Mouse (Mus musculus): ENCODE measurements at regions not wholly inside any gene's neighbourhood (a gene's known extent, or its start where the extent isn't known, plus 50 kb on each side); places are given as distances from the start of the nearest gene placed in this dataset.

DNA sequence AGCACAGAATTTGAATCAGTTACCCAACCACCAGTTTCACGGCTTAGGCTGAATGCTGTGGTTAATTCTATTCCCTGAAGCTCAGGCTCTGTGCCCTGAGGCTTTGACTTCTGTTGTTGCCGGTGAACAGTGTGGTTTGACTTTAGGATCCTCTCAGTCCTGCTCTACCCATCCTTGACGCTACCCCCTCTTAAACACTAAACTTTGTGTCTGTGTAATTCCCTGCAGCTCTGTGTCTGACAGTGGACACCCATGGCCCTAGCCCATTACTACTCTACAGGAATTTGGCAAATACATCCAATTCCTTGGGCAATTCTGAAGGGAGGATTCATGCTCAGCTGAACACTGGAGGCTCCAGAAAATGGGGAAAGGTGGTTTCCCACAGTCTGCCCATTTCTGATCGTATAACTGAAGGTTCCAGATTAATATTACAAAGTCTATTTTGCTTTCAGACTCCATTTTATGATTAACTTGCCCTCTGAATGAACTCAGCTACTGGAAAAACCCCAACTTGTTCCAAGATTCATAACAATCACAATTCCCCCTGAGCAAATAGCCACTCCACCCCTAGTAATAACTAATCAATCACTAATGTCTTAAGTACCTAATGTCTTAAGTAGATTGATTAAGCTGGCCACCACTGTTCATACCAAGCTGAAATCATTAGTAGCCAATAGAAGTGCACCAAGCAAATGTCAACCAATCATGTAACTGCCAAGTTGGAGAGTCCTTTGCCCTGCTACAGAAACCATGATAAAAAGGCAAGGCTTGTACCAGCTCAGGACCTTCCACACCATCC lies 182.6 kb downstream of the Ice1 start:
- no peak for ATAC-seq (ENCODE audit: insufficient read depth)
- Histone ChIP-seq H3K9me3 (ENCODE audit: low read depth, low read length) (no peaks in the 10 kb centered on the region), H3K36me3 (ENCODE audit: insufficient read depth) (no peaks in the 10 kb centered on the region), H3K27ac (ENCODE audit: low read depth) (no peak overlapping the region), H3K4me3 (ENCODE audit: low read depth, low read length) (no peak overlapping the region), H3K27me3 (ENCODE audit: insufficient read depth, low read length) (no peaks in the 10 kb centered on the region), H3K4me2 (no peak overlapping the region), H3K4me1 (ENCODE audit: insufficient read depth) (no peaks in the 10 kb centered on the region), H3K9ac (no peak overlapping the region)
- no peak for TF ChIP-seq CTCF (IDR thresholded peaks at IDR 0.05; ENCODE audit: low read depth)
- WGBS = 68% methylated on average over 4 of the region's 4 CpGs
- DNase-seq = no peak

- Histone ChIP-seq H3K9me3 (ENCODE audit: low read depth, low read length) (no peaks in the 10 kb centered on the region), H3K4me3 (ENCODE audit: low read depth, low read length) (no peak overlapping the region), H3K27ac (ENCODE audit: low read depth) (no peak overlapping the region), H3K4me2 (no peak overlapping the region), H3K4me1 (ENCODE audit: insufficient read depth) (no peaks in the 10 kb centered on the region), H3K36me3 (ENCODE audit: insufficient read depth) (no peaks in the 10 kb centered on the region), H3K27me3 (ENCODE audit: insufficient read depth, low read length) (no peaks in the 10 kb centered on the region), H3K9ac (no peak overlapping the region)
- TF ChIP-seq CTCF (IDR thresholded peaks at IDR 0.05; ENCODE audit: low read depth) = no peak
- WGBS = 56% methylated on average over 3 of the region's 3 CpGs
- ATAC-seq (ENCODE audit: insufficient read depth) (no peak), DNase-seq (no peak)
Measured at GRCm38 (mm10) chr13:70458406-70458805, 179.0 kb downstream of the Ice1 start.

DNA sequence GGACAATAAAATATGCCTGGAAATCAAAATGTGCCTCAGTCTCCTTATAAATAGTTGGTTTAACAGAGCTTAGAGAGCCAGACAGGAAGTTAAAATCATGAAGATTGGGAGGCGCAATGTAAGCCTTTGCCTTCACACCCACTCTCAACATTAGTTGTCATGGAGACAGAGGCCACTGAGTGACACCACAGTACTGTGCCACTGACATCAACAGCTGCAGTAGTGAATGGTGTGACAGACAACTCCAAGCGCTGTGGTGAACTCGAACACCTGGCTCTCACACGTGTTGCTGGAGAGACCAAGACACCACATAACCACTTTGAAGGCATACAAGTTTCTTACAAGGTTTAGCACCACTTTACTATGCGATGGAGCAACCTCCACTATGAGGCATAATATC lies 172.4 kb downstream of the Ice1 start:
- ATAC-seq (ENCODE audit: insufficient read depth) (no peak), DNase-seq (peak; percentile 19)
- 62% methylated on average over 5 of the region's 5 CpGs for WGBS
- no peak for TF ChIP-seq CTCF (IDR thresholded peaks at IDR 0.05; ENCODE audit: low read depth)
- no peak overlapping the region for H3K27ac ChIP-seq (ENCODE audit: low read depth)
- no peak overlapping the region for H3K9ac ChIP-seq
- H3K27me3 ChIP-seq (ENCODE audit: insufficient read depth, low read length) = no peaks in the 10 kb centered on the region
- H3K4me2 ChIP-seq = no peak overlapping the region
- no peaks in the 10 kb centered on the region for H3K36me3 ChIP-seq (ENCODE audit: insufficient read depth)
- H3K9me3 ChIP-seq (ENCODE audit: low read depth, low read length) = no peaks in the 10 kb centered on the region
- H3K4me1 ChIP-seq (ENCODE audit: insufficient read depth) = no peaks in the 10 kb centered on the region
- H3K4me3 ChIP-seq (ENCODE audit: low read depth, low read length) = no peak overlapping the region

DNA sequence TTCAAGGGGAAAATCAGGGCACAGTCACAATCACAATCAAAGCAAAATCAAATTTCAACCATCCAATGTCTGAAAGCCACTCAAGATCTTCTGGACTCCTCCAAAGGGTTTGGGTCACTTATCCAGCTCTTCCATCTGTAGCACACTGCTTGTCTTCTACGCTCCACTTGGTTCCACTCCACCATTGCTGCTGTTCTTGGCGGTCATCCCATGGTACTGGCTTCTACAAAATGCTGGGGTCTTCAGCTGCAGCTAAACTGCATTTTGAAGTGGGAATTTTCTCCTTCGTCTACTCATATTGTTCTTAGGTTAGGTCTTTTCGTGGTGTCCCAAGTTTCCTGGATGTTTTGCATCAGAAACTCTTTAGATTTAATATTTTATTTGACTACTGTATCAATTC lies 162.7 kb downstream of the Ice1 start:
- Histone ChIP-seq H3K4me2 (no peak overlapping the region), H3K27ac (ENCODE audit: low read depth) (no peak overlapping the region), H3K4me3 (ENCODE audit: low read depth, low read length) (no peak overlapping the region), H3K9ac (no peak overlapping the region), H3K36me3 (ENCODE audit: insufficient read depth) (no peaks in the 10 kb centered on the region), H3K4me1 (ENCODE audit: insufficient read depth) (no peaks in the 10 kb centered on the region), H3K27me3 (ENCODE audit: insufficient read depth, low read length) (no peaks in the 10 kb centered on the region), H3K9me3 (ENCODE audit: low read depth, low read length) (no peaks in the 10 kb centered on the region)
- no peak for DNase-seq
- 89% methylated on average over 4 of the region's 4 CpGs for WGBS
- TF ChIP-seq CTCF (IDR thresholded peaks at IDR 0.05; ENCODE audit: low read depth) = no peak
- ATAC-seq (ENCODE audit: insufficient read depth) = no peak

GRCm38 (mm10) chr13:70475366-70475765 lies 162.1 kb downstream of the Ice1 start:
- 44% methylated on average over 2 of the region's 2 CpGs for WGBS
- no peaks in the 10 kb centered on the region for H3K36me3 ChIP-seq (ENCODE audit: insufficient read depth)
- no peak for TF ChIP-seq CTCF (IDR thresholded peaks at IDR 0.05; ENCODE audit: low read depth)
- H3K27ac ChIP-seq (ENCODE audit: low read depth) = no peak overlapping the region
- no peaks in the 10 kb centered on the region for H3K4me1 ChIP-seq (ENCODE audit: insufficient read depth)
- ATAC-seq (ENCODE audit: insufficient read depth) = no peak
- H3K4me2 ChIP-seq = no peak overlapping the region
- no peaks in the 10 kb centered on the region for H3K27me3 ChIP-seq (ENCODE audit: insufficient read depth, low read length)
- peak; percentile 21 for DNase-seq
- no peaks in the 10 kb centered on the region for H3K9me3 ChIP-seq (ENCODE audit: low read depth, low read length)
- H3K4me3 ChIP-seq (ENCODE audit: low read depth, low read length) = no peak overlapping the region
- no peak overlapping the region for H3K9ac ChIP-seq

DNA sequence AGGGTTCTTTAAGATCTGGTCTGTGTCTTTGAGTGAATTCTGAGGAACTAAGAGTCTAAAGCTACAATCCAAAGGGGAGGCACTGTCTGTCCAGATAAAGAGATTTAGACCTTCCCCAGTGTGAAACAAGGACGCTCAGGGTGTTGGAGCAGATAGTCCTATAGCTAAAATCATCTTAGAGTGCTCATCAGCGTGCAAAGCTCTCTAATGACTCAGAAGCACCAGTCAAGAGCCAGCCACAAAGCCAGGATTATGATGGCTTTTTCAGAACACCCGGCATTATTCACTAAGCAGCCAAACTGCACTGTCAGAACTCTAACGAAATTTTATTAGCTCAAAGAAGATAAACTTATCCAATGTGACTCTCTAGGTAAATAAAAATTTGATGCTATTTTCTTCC lies 138.1 kb downstream of the Ice1 start:
- Histone ChIP-seq H3K27me3 (ENCODE audit: insufficient read depth, low read length) (no peaks in the 10 kb centered on the region), H3K4me2 (no peak overlapping the region), H3K9me3 (ENCODE audit: low read depth, low read length) (no peaks in the 10 kb centered on the region), H3K4me3 (ENCODE audit: low read depth, low read length) (no peak overlapping the region), H3K9ac (no peak overlapping the region), H3K27ac (ENCODE audit: low read depth) (no peak overlapping the region), H3K4me1 (ENCODE audit: insufficient read depth) (no peaks in the 10 kb centered on the region), H3K36me3 (ENCODE audit: insufficient read depth) (no peaks in the 10 kb centered on the region)
- no peak for TF ChIP-seq CTCF (IDR thresholded peaks at IDR 0.05; ENCODE audit: low read depth)
- ATAC-seq (ENCODE audit: insufficient read depth) (no peak), DNase-seq (no peak)
- WGBS = 47% methylated on average over 4 of the region's 4 CpGs
